Mouse (Mus musculus) intestine, embryonic 16.5 days (tissue): Measurements from ENCODE around the gene Nme3. TPM values are rescaled to one million over a fixed set of nuclear protein-coding genes. Genes with fewer than 3 reads are reported as not detected.

Experiments used
- ATAC-seq: fragments of 200-750 bp; cut with Nextera tagmentation; 2 replicates; pipeline ENCODE4 v1.8.0; 2017; ENCODE audit warnings: moderate TSS enrichment, moderate library complexity
- H3K27ac ChIP-seq: fragments of 300-500 bp; sonication (generic); 2 replicates; pipeline ENCODE4 v1.5.1; 2014; ENCODE audit warnings: mild to moderate bottlenecking, low read length
- H3K27me3 ChIP-seq: fragments of 300-500 bp; sonication (generic); replicated peaks from 2 replicates; pipeline ENCODE4 v1.6.1; 2014; ENCODE audit warnings: low read length, control low read depth, mixed read lengths; ENCODE audit not compliant: control insufficient read depth, insufficient read depth
- H3K36me3 ChIP-seq: fragments of 300-500 bp; sonication (generic); 2 replicates; pipeline ENCODE4 v1.6.1; 2014; ENCODE audit warnings: low read length, control low read depth; ENCODE audit not compliant: control insufficient read depth, insufficient read depth
- H3K4me1 ChIP-seq: fragments of 300-500 bp; sonication (generic); 2 replicates; pipeline ENCODE4 v1.6.1; 2014; ENCODE audit warnings: low read length, control low read depth, mixed read lengths; ENCODE audit not compliant: control insufficient read depth, insufficient read depth
- H3K4me2 ChIP-seq: fragments of 300-500 bp; sonication (generic); 2 replicates; pipeline ENCODE4 v1.6.1; 2014; ENCODE audit warnings: low read depth, low read length, control low read depth
- H3K4me3 ChIP-seq: fragments of 300-500 bp; sonication (generic); 2 replicates; pipeline ENCODE4 v1.5.1; 2014; ENCODE audit warnings: mild to moderate bottlenecking, low read length
- H3K9ac ChIP-seq: fragments of 300-500 bp; sonication (generic); 2 replicates; pipeline ENCODE4 v1.6.1; 2014; ENCODE audit warnings: low read depth, low read length
- H3K9me3 ChIP-seq: fragments of 300-500 bp; sonication (generic); 2 replicates; pipeline ENCODE4 v1.6.1; 2016; ENCODE audit warnings: low read length, control low read depth; ENCODE audit not compliant: control insufficient read depth
- WGBS: fragments of 180-500 bp; shearing (Covaris S2); extraction: QIAGEN DNeasy Blood & Tissue Kit; methylation state at CpG from one replicate; pipeline ENCODE4 v1.1.7; 2014; 5-methylcytosine and 5-hydroxymethylcytosine counted together
- polyA plus RNA-seq: library from polyadenylated mRNA; unstranded; fragments of >200 nt; fragmentation: Nextera tagmentation; extraction: Ambion mirVana; gene quantifications from 2 replicates; pipeline ENCODE4 v1.2.1, GENCODE M21; 2015

The Nme3 gene
- polyA plus RNA-seq, 1 experiment from 2014 or later, result 76.8 TPM

DNA sequence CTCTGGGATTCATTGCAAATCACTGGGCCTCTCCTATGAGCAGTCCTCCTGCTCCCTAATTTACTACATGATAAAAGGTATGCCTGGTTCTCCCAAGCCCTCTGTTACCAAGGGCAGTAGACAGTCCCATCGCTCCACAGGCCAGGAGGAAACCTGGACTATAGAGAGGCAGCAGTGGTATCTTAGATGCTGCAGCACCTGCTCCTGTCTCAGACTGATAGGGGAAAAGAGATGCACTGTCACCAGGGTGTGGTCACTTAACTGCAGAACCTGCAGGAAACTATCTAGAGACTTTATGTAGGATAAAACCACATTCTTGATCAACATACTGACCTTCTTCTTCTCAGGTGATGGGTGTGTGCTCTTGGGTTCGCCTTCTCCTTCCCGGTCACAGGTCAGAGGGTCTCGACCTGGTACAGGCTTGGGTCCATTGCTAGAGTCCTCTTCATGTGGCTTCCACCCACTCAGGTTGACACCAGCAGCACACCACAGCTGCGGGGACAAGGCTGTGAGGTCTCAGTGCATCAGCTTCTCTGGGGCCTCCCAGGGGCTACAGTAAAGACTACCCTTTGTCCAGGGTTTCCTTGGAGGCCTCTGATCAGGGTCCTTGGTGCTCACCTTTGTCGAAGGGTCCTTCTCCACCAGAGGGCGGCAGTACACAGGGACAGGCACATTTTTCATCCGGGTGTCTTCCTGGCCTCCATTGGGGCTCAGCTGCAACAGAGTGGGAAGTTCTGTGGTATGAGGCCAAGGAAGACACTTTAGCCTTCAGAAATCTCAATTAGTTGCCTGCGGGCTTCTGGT is 6.6 kb downstream of the Nme3 start:
- no peak overlapping the region for H3K4me2 ChIP-seq
- 70% methylated on average over 9 of the region's 9 CpGs for WGBS
- no peak overlapping the region for H3K4me3 ChIP-seq
- H3K4me1 ChIP-seq, result no peaks in the 10 kb centered on the region
- no peak overlapping the region for H3K9ac ChIP-seq
- H3K9me3 ChIP-seq, result no peaks in the 10 kb centered on the region
- H3K36me3 ChIP-seq, result peaks cover 50% of the 10 kb centered on the region
- no peaks in the 10 kb centered on the region for H3K27me3 ChIP-seq
- peak; percentile 58 for ATAC-seq
- no peak overlapping the region for H3K27ac ChIP-seq

GRCm38 (mm10) chr17:24903767-24904166 is 7.5 kb downstream of the Nme3 start:
- Histone ChIP-seq H3K27ac (no peak overlapping the region), H3K9me3 (no peaks in the 10 kb centered on the region), H3K36me3 (peaks cover 50% of the 10 kb centered on the region), H3K4me3 (no peak overlapping the region), H3K27me3 (no peaks in the 10 kb centered on the region), H3K9ac (no peak overlapping the region), H3K4me2 (no peak overlapping the region), H3K4me1 (no peaks in the 10 kb centered on the region)
- 85% methylated on average over 9 of the region's 9 CpGs for WGBS
- ATAC-seq, result no peak

- H3K4me3 ChIP-seq, result no peak overlapping the region
- H3K9ac ChIP-seq, result no peak overlapping the region
- no peaks in the 10 kb centered on the region for H3K27me3 ChIP-seq
- no peaks in the 10 kb centered on the region for H3K4me1 ChIP-seq
- ATAC-seq, result no peak
- H3K36me3 ChIP-seq, result peaks cover 35% of the 10 kb centered on the region
- no peak overlapping the region for H3K27ac ChIP-seq
- no peak overlapping the region for H3K4me2 ChIP-seq
- no peaks in the 10 kb centered on the region for H3K9me3 ChIP-seq
- WGBS, result 93% methylated on average over 2 of the region's 2 CpGs
These were observed 11.3 kb downstream of the Nme3 start for GRCm38 (mm10) chr17:24907591-24907990.

- Histone ChIP-seq H3K27ac (no peak overlapping the region), H3K4me1 (no peaks in the 10 kb centered on the region), H3K4me2 (no peak overlapping the region), H3K27me3 (no peaks in the 10 kb centered on the region), H3K9me3 (no peaks in the 10 kb centered on the region), H3K9ac (no peak overlapping the region), H3K36me3 (peaks cover 30% of the 10 kb centered on the region), H3K4me3 (no peak overlapping the region)
- no peak for ATAC-seq
These were observed 17.7 kb downstream of the Nme3 start for GRCm38 (mm10) chr17:24913984-24914383.

DNA sequence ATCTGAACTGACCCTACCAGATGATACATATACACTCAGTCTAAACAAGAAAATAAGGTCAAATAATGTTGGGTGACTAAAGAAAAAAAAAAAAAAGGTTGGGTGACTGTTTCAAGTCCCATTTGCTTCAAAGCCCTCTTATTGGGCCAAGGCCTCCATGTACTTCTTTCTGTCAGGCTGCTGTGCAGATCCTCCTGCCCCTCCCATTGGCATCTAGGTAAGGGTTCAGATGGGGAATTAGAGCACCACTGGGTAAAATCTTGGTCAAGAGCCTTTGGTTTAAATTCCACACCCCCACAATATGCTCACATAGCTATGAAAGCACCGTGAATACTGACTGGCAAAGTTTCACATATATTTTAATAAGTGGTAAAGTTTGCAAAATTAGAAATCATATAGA is 26.9 kb downstream of the Nme3 start:
- H3K4me3 ChIP-seq, result no peak overlapping the region
- WGBS, result 90% methylated on average over 1 of the region's 1 CpGs
- no peak overlapping the region for H3K4me2 ChIP-seq
- H3K9me3 ChIP-seq, result no peaks in the 10 kb centered on the region
- no peak overlapping the region for H3K9ac ChIP-seq
- H3K36me3 ChIP-seq, result peaks cover 12% of the 10 kb centered on the region
- H3K27ac ChIP-seq, result no peak overlapping the region
- no peaks in the 10 kb centered on the region for H3K27me3 ChIP-seq
- no peak for ATAC-seq
- H3K4me1 ChIP-seq, result no peaks in the 10 kb centered on the region

- 82% methylated on average over 1 of the region's 1 CpGs for WGBS
- H3K27ac ChIP-seq, result no peak overlapping the region
- no peak overlapping the region for H3K4me3 ChIP-seq
- peaks cover 1% of the 10 kb centered on the region; the same call in 1 of the 2 replicates for H3K4me1 ChIP-seq
- no peak overlapping the region for H3K9ac ChIP-seq
- no peak overlapping the region for H3K4me2 ChIP-seq
- ATAC-seq, result no peak
- no peaks in the 10 kb centered on the region for H3K27me3 ChIP-seq
- H3K36me3 ChIP-seq, result 0 out of 2 replicates have a peak, but pooled peaks cover 2% of the 10 kb centered on the region
- no peaks in the 10 kb centered on the region for H3K9me3 ChIP-seq
These were observed 33.2 kb downstream of the Nme3 start for GRCm38 (mm10) chr17:24929506-24929905.

DNA sequence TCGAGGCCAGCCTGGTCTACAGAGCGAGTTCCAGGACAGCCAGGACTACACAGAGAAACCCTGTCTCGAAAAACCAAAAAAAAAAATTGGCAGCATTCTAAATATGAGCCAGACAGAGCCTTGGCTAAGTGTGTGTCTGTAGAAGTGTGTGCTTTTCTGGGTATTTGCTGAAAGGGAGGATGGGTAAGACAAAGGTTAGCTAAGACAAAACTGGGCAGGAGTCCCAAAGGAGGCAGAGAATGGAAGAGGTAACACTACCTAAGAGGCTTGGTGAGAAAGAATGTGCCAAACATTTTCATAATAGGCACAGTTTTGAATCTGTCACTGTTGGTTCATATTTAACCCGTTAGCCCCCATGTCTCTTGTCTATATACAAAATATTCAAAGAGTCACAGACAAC is 36.1 kb downstream of the Nme3 start:
- no peaks in the 10 kb centered on the region for H3K27me3 ChIP-seq
- no peak overlapping the region for H3K4me2 ChIP-seq
- 90% methylated on average over 4 of the region's 4 CpGs for WGBS

DNA sequence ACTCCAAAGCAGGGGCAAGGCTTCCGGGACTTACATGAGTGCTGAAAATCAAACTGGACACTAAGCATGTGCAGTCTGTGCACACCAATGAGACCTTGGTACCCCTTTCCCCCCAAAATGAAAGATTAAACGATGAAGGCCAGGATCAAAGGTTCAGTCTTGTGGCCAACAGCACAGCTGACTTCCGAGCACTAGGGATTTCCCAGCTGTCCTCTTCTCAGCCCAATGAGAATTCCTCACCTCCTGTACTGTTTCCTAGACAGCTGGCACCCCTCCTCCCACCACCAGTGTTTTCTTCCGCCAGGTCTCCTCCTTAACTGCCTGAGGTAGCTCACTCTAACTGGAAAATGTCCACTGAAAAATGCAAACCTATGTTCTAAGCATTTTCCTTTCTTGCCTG is 36.9 kb downstream of the Nme3 start:
- no peak overlapping the region for H3K27ac ChIP-seq
- H3K9ac ChIP-seq, result no peak overlapping the region
- 77% methylated on average over 4 of the region's 4 CpGs for WGBS
- H3K27me3 ChIP-seq, result no peaks in the 10 kb centered on the region
- no peak overlapping the region for H3K4me2 ChIP-seq
- no peaks in the 10 kb centered on the region for H3K36me3 ChIP-seq
- peaks cover 15% of the 10 kb centered on the region for H3K4me1 ChIP-seq
- ATAC-seq, result no peak
- H3K4me3 ChIP-seq, result no peak overlapping the region
- no peaks in the 10 kb centered on the region for H3K9me3 ChIP-seq

More for the DNA sequence above, 36.1 kb downstream of the Nme3 start:
- no peak overlapping the region for H3K4me3 ChIP-seq
- H3K27ac ChIP-seq, result no peak overlapping the region
- H3K4me1 ChIP-seq, result peaks cover 15% of the 10 kb centered on the region
- H3K36me3 ChIP-seq, result no peaks in the 10 kb centered on the region
- no peaks in the 10 kb centered on the region for H3K9me3 ChIP-seq
- no peak overlapping the region for H3K9ac ChIP-seq
- ATAC-seq, result no peak

GRCm38 (mm10) chr17:24934926-24935325 is 38.6 kb downstream of the Nme3 start:
- H3K27me3 ChIP-seq, result no peaks in the 10 kb centered on the region
- peak overlapping the region; percentile 68 for H3K4me2 ChIP-seq
- H3K9me3 ChIP-seq, result no peaks in the 10 kb centered on the region
- peaks cover 15% of the 10 kb centered on the region for H3K4me1 ChIP-seq
- 62% methylated on average over 4 of the region's 4 CpGs for WGBS
- no peaks in the 10 kb centered on the region for H3K36me3 ChIP-seq
- H3K27ac ChIP-seq, result no peak overlapping the region
- ATAC-seq, result no peak
- H3K9ac ChIP-seq, result peak overlapping the region; percentile 89
- H3K4me3 ChIP-seq, result no peak overlapping the region

DNA sequence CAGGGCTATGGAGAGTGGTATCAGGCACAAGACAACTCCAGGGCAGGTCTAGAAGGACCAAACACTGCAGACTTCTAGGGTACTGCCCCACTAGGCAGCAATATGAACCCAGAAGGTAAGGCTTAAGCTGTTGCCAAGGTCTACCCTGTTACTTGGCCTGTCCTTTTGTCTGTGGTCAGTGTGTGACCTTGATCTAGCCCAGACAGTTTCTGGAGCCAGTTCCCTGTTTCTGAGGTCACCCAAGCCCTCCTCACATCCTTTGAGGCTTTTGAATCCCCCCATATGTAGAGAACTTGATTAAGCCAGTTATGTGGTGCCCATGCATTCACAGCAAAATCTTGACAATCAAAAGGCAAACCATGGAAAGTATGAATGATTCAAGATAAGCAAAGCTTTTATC is 39.4 kb downstream of the Nme3 start:
- Histone ChIP-seq H3K4me3 (peak overlapping the region; percentile 74), H3K4me1 (peaks cover 15% of the 10 kb centered on the region), H3K4me2 (peak overlapping the region; percentile 68), H3K9me3 (no peaks in the 10 kb centered on the region), H3K36me3 (no peaks in the 10 kb centered on the region), H3K27me3 (no peaks in the 10 kb centered on the region), H3K27ac (no peak overlapping the region), H3K9ac (peak overlapping the region; percentile 89)
- ATAC-seq, result no peak
